Mouse (Mus musculus): ENCODE data around the gene Proser1.

- TF ChIP-seq CTCF (IDR thresholded peaks at IDR 0.05; ENCODE audit: insufficient read depth, low read length) (no peak), POLR2A (IDR thresholded peaks at IDR 0.05; ENCODE audit: borderline replicate concordance, extremely low read depth, low read depth, low read length) (no peak)
Observed at GRCm38 (mm10) chr3:53446801-53447200, 16.7 kb upstream of the Proser1 start.
